Mouse (Mus musculus): Measurements from ENCODE around the gene 9430097D07Rik.

Gene 9430097D07Rik

DNA sequence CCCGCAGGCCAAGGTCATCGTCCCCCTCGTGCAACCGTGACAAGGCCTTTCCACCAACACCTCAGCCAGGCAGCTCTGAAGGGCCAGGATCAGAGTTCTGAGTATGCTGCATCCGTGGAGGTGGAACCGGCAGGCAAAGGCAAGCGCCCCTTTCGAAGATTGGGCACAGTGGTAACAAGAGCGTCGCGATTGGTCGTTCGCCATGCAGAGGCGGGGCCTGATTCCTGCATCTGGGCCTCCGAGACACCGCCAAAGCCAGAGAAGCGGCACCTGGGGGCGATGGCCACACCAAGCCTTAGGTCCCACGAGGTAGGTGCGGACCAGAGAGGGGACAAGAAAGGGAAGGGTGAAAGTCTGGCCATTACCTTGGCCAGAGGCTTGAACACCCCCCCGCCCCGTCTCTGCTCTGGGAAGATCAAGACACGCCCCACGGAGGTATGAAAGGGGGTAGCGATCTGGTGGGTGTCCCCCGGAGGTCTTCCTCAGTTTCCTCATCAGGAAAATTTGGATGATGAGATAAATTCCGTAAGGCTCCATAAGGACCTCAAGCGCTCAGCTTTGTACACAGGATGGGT, at the start of gene 9430097D07Rik:
9430097D07Rik (minus strand) TSS at position 99 of the 575 bp plus-strand sequence.
- no peak for DNase-seq (ENCODE audit: low read depth, low spot score)

DNA sequence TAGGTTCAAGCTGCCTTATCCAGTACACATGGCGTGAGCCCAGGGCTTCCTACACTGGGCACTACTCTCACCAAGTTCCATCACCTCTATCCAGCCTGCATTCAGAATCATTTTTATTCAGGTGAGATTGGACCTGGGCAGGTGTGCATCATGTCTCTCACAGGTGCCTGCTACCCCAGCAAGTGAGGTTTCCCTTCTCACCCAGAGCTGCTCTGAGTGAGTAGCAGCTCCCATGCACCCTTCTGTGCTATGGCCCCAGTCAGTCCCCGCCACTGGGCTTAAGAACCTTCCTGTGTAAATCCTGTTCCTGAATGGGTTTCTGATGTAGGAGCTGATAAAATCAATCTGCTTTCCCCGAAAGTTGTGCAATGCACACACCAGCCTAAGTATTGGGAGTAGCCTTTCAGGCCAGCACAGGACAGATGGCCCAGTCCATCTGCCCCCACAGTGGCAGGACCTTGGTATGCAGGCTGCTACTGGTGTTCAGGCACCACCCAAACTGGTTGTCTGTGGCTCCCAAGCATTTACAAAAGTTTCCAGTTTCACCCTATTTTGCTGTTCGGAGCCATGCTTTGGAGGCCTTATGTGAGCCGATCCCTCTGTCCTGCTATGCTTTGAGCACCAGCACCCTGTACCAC, 48.7 kb upstream of the 9430097D07Rik start:
- DNase-seq (ENCODE audit: low read depth, low spot score), result no peak

DNA sequence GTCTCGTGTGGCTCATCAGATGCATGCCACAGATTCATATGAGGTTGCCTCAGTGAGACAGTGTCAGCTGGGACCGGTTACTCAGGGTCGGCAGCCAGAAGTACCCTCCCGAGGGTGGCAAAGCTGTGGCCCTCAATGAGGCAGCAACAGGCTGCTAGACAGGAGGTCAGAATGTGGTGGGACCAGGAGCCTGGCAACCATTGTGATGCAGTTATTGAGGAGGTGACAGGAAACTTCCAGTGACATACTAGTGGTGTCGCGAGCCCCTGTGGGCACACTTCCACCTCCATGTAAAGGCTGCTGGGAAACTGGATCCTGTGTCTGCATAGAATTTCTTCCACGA, 46.0 kb upstream of the 9430097D07Rik start, which contains the start of gene Ak1:
Ak1 (plus strand) TSS at position 242 of the 343 bp plus-strand sequence.
- DNase-seq (ENCODE audit: low read depth, low spot score), result no peak

GRCm38 (mm10) chr2:32620682-32621516, 45.4 kb upstream of the 9430097D07Rik start:
- DNase-seq (ENCODE audit: low read depth, low spot score), result no peak

DNA sequence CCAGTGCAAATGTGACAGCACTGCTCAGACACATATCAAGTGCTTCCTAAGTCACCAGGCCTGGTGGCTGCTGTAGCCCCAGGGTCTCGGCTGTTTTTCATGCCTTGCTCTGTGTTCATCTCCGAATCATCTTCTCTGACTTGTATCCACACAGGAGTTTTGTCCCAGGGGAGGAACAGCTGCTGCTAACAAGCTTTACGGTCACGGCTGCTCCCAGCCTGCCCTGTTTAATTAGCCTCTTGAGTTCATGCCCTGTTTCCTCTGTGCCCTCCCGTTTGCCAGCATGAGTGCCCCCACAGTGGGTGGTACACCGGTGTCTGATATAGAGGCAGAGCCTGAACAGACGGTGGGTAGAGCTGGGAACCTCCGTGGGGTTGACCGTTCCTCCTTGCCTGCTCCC, 42.6 kb upstream of the 9430097D07Rik start:
- DNase-seq (ENCODE audit: low read depth, low spot score), result no peak

DNA sequence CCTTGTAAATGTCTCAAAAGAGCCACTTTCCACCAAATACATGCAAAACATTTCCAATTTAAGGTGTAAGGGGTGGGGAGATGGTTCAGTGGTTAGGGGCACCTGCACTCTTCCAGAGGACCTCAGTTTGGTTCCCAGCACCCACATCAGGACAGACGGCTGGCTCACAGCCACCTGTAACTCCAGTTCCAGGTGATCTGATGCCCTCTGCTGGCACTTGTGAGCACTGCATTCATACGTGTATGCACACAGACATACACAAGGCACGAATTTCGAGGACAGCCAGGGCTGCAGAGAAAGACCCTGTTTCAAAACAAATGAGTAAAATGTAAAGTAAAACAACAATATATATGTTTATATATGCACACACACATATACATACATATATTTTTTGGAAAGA, 42.1 kb upstream of the 9430097D07Rik start:
- no peak for DNase-seq (ENCODE audit: low read depth, low spot score)

- no peak for DNase-seq (ENCODE audit: low read depth, low spot score)
Observed at GRCm38 (mm10) chr2:32617109-32617508, 41.6 kb upstream of the 9430097D07Rik start.

DNA sequence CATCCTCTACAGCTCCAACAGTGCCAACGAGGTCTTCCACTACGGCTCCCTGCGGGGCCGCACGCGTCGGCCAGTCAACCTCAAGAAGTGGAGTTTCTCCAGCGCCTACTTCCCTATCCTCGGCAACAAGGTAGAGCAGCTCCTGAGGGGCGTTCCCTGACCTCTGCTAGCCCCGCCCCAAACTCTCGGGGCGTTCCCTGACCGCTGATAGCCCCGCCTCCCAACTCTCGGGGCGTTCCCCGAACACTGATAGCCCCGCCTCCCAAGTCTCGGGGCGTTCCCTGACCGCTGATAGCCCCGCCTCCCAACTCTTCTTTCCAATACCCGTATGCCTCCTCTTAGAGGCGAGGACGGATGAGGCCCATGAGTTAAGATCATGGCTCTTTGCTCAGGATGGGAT, 36.8 kb upstream of the 9430097D07Rik start:
- DNase-seq (ENCODE audit: low read depth, low spot score), result no peak

GRCm38 (mm10) chr2:32610610-32611229, 35.2 kb upstream of the 9430097D07Rik start:
- no peak for DNase-seq (ENCODE audit: low read depth, low spot score)

- DNase-seq (ENCODE audit: low read depth, low spot score), result no peak
Observed at GRCm38 (mm10) chr2:32608778-32609435, 33.4 kb upstream of the 9430097D07Rik start.

DNA sequence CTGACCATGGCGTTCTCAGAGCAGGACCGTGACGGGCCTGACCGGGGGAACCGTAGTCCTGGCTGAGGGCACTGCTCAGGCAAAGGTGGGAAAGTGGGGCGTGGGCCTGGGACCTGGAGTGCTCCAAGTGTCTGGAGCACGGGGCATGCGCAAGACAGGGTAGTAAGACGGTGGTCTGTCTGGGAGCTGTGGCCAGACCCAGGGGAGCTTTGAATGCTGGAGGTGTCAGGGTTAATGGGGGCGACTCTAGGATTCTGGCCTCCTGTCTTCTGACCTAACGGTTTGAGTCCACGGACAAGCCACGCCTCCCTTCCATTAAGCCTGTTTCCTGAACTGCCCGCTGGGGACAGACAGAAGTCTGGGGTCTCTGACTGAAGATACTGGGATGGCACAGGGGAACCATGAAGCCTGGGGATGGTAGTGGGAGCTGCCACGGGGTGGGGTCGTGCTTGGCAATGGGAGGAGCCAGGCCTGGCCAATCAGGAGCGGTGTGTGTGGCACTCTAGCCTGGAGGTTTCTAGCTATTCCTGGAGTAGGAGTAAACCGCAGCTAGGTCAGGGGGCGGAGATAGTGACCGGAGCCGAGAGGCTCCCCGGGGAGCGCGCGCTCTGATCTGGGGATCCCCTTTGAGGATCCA, 32.8 kb upstream of the 9430097D07Rik start:
- peak; percentile 91 for DNase-seq (ENCODE audit: low read depth, low spot score)

DNA sequence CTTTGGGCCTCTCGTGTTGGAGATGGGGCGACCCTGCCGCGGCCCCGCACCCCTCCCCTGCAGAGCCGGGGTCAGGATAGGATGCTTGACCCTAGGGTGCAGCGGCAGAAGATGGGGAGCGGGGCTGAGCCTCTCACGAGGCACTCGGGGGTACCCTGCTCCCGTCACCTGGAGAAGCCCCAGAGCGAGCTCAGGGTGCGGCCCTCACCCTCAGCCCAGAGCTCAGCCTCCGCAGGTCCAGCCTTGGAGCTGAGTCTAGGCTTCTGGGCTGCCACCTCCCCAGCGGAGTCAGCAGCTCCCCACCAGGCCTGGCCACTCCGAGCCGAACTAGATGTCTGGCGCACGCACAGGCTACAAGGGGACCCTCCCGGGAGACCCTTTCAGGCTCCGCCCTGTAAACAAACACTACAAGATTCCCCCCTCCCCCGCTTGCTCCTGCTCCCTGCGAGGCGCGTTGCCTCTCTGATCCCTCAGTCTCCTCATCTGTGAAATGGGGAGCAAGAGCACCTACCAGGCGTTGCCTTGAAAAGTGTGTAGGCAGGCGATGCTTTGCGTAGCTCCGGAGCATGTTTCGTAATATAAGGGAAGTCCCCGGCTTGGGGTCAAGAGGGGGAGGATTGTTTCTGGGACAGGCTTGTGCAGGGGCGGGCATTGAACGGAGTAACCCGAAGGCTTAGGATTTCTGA, 31.9 kb upstream of the 9430097D07Rik start:
- DNase-seq (ENCODE audit: low read depth, low spot score), result no peak

DNA sequence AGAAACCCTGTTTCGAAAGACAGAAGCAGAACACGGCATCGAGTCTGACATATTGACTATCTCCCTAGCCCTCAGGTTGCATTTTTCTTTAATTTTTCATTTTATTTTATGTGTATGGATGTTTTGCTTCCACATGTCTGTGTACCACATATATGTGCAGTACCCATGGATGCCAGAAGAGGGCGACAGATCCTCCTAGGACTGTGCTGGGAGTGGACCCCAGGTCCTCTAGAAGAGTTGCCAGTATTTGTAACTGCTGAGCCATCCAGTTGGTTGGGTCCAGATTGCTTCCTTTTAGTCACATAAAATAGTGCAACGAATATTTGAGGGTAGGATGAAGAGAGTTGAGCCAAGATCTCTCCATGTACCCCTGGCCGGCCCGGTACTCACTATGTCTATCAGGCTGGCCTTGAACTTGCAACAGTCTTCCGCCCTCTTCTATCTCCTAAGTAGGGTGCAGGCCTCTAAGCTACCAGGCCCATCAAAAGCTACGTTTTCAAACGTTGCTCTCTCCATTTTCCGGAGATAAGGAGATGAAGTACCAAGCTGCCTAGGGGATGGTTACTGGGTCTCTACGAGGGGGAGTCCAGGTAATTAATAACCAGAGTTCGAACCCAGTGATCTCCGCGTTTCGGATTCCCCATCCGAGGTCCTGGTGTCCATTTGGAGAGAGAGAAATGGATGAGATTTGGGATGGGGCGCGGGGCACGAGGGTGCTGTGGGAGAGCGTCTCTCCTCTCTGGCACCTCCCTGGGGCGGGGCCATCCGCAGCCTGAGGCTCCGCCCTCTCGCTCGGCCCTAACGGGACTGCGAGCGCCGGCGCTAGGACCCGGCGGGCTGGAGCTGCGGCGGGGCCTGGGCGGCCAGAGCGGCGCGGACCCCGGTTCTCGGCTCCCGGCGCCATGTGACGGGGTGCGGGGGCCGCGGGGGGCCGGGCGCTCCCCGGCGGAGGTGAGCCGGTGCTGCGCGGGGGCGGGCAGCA, 31.0 kb upstream of the 9430097D07Rik start:
- DNase-seq (ENCODE audit: low read depth, low spot score), result peak; percentile 78

GRCm38 (mm10) chr2:32604631-32605030, 29.1 kb upstream of the 9430097D07Rik start:
- DNase-seq (ENCODE audit: low read depth, low spot score), result no peak

DNA sequence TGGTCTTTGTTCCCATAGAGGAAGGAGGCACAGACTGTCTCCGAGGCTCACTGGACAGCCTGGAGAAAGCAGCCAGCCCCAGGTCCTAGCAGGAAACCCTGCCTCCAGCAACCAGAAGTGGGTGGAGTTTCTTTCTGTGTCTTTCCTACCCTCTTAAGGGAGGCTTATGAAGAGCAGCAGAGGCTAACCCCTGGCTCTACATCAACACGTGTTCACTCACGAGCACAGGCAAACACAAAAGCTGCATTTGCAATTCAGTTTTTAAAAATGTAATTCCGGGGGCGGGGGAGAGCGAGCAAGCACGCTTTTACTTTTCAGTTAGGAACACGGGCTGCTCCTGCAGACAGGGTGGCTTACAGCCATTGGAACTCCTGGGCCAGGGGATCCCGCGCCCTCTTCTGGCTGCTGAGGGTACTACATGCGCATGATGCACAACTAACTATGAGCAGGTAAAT, 27.1 kb upstream of the 9430097D07Rik start:
- DNase-seq (ENCODE audit: low read depth, low spot score), result peak; percentile 75

DNA sequence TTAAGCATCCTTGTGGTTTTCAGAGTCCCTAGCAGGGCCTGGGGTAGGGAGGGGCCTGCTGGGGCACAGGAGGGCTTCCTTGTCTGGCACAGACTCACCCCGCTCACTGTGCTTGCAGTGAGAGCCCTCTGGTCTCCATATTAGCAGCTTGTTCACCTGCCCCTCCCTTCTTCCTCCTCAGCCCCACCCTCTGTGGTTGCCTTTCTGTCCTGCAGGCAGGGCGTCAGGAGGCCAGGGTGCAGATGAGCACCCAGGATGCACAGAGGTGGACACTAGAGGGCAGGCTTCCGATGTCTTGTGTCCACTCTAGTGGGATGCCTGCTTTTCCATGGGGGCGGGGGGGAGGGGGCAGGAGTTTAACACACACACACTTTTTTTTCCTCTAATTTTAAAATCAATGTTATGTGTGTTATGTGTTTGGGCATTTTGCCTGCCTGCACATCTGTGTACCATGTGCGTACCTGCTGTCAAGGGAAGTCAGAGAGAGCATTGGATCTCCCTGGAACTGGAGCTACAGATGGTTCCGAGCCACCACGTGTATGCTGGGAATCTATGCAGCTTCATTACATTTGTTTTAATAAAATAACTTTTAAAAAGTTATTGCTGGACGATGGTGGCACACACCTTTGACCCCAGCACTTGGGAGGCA, 26.1 kb upstream of the 9430097D07Rik start:
- no peak for DNase-seq (ENCODE audit: low read depth, low spot score)

GRCm38 (mm10) chr2:32599409-32599808, 23.9 kb upstream of the 9430097D07Rik start, which contains the start of gene St6galnac6:
Gene St6galnac6, plus strand, starts transcription at chr2:32599709.
- DNase-seq (ENCODE audit: low read depth, low spot score), result no peak

DNA sequence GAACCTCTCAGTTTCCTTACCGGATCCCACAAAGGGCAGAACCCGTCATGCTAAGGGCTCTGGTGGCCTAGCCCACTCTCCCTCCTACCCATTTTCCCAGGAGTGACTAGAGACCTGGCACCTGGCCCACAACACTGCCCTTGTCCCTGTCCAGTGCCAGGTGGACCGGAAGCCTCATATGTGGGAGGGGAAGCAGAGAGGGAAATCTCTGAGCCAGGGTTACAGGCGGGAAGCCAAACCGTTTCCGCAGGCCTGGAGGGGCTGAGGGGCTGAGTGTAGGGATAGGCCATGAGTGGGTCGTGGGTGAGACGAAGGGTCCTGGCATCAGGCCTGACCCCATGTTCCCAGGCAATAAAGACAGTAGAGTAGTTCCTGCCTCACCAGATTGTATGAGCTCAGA, 23.0 kb upstream of the 9430097D07Rik start:
- DNase-seq (ENCODE audit: low read depth, low spot score), result no peak

DNA sequence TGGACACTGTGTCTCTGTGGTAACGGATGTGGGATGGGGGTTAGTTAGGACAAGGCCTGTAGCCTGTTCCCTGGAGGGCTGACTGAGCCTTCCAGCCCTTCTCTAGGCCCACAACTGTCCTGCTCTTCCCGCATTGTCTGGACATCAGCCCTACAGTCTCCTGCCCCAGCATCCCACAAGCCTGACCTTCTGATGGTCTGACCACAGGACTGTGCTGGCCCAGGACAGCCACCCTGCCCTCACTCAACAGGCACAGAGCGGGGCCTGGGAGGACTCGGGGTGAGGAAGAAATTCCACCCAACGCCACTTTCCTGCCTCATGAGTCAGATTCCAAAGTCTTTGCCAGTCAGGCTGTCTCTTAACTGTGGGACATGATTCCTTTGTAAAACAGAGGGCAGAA, 22.2 kb upstream of the 9430097D07Rik start:
- no peak for DNase-seq (ENCODE audit: low read depth, low spot score)

Data from skeletal muscle tissue, adult 2 months (tissue).